Mouse (Mus musculus) liver, embryonic 14.5 days (tissue): ENCODE data around the gene Gpr89. TPM values are rescaled to one million over a fixed set of nuclear protein-coding genes. Genes with fewer than 3 reads are reported as not detected.

Experiments used
- ATAC-seq: fragments of 200-750 bp; cut with Nextera tagmentation; 2 replicates; pipeline ENCODE4 v1.8.0; 2017; ENCODE audit warnings: moderate number of reproducible peaks, mild to moderate bottlenecking, moderate library complexity; ENCODE audit not compliant: insufficient read depth
- DNase-seq, 3 experiments: peaks; one replicate each; pipeline ENCODE4 v3.0.0-alpha.2; 2012 to 2013; ENCODE audit warnings: low read depth in 3 of 3, low spot score in 3 of 3
- H3K27ac ChIP-seq: fragments of 300-500 bp; sonication (generic); 2 replicates; pipeline ENCODE4 v1.5.1; 2014; ENCODE audit warnings: moderate library complexity, mild to moderate bottlenecking, control low read depth, inconsistent platforms
- H3K27me3 ChIP-seq: fragments of 300-500 bp; sonication (generic); 2 replicates; pipeline ENCODE4 v1.6.1; 2014; ENCODE audit warnings: mild to moderate bottlenecking, low read length, moderate library complexity; ENCODE audit not compliant: control insufficient read depth, insufficient read depth
- H3K36me3 ChIP-seq: fragments of 300-500 bp; sonication (generic); replicated peaks from 2 replicates; pipeline ENCODE4 v1.6.1; 2014; ENCODE audit warnings: low read depth; ENCODE audit not compliant: control insufficient read depth, insufficient read depth
- H3K4me1 ChIP-seq, 2 experiments: fragments of 200-500 bp in 1 of 2; fragments of 300-500 bp in 1 of 2; sonication (generic) in 1 of 2; replicated peaks; 2 replicates each; pipeline ENCODE4 v1.6.1; 2012 to 2014; ENCODE audit warnings: antibody characterized with exemption in 1 of 2, inconsistent platforms in 1 of 2, low read length in 1 of 2; ENCODE audit not compliant: control insufficient read depth in 2 of 2, insufficient read depth in 2 of 2
- H3K4me2 ChIP-seq: fragments of 300-500 bp; sonication (generic); 2 replicates; pipeline ENCODE4 v1.6.1; 2014; ENCODE audit warnings: low read depth, mild to moderate bottlenecking, control low read depth, moderate library complexity
- H3K4me3 ChIP-seq, 2 experiments: fragments of 200-500 bp in 1 of 2; fragments of 300-500 bp in 1 of 2; sonication (generic) in 1 of 2; 2 replicates each; pipeline ENCODE4 v1.5.1; 2012 to 2014; ENCODE audit warnings: low read depth in 2 of 2, low read length in 2 of 2, mild to moderate bottlenecking in 2 of 2, control low read depth in 1 of 2, inconsistent platforms in 1 of 2, moderate library complexity in 1 of 2; ENCODE audit not compliant: insufficient read depth in 1 of 2
- H3K9ac ChIP-seq: fragments of 300-500 bp; sonication (generic); replicated peaks from 2 replicates; pipeline ENCODE4 v1.6.1; 2014; ENCODE audit warnings: mild to moderate bottlenecking, control low read depth, moderate library complexity
- H3K9me3 ChIP-seq: fragments of 300-500 bp; sonication (generic); 2 replicates; pipeline ENCODE4 v1.6.1; 2016; ENCODE audit warnings: low read length, mixed read lengths; ENCODE audit not compliant: control insufficient read depth
- CTCF ChIP-seq: IDR thresholded peaks from 2 replicates; pipeline ENCODE4 v1.5.1; 2016; ENCODE audit warnings: antibody characterized with exemption, low read depth, control low read depth
- EP300 ChIP-seq: IDR thresholded peaks from 2 replicates; pipeline ENCODE4 v1.6.1; 2016; ENCODE audit warnings: antibody characterized with exemption, low read depth
- WGBS: fragments of 180-500 bp; shearing (Covaris S2); extraction: QIAGEN DNeasy Blood & Tissue Kit; methylation state at CpG from one replicate; pipeline ENCODE4 v1.1.7; 2014; ENCODE audit not compliant: insufficient replicate concordance; 5-methylcytosine and 5-hydroxymethylcytosine counted together
- polyA plus RNA-seq, 2 experiments: library from polyadenylated mRNA; depleted of rRNA in 1 of 2; stranded (reverse) in 1 of 2; unstranded in 1 of 2; fragments of >200 nt; fragmentation: Nextera tagmentation in 1 of 2; extraction: Ambion mirVana in 1 of 2; gene quantifications; 2 replicates each; pipeline versions ENCODE4 v1.2.1 to v1.2.3; 2012 to 2014

Gene Gpr89
- polyA plus RNA-seq, 2 experiments: 4.9 to 24.7 TPM

DNA sequence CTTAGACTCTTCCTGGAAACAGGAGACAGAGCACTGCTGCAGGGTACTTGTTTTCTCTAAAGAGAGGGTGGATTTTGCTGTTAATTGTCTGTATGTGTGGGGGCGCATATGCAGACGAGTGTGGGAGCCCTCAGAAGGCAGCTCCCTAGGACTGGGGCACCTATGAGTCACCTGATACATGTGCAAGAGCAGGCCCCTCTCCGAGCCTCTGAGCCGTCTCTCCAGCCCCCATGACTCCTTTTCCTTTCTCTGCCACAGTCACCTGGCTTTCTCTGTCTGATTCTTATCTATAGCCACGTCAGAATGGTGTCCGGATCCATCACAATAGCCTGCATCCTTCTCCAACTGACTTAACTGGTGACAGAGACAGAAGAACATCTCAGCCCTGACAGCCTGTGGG, 23.6 kb downstream of the Gpr89 start:
- ATAC-seq (no peak), DNase-seq (no peak)
- peaks cover 5% of the 10 kb centered on the region for H3K36me3 ChIP-seq
- H3K4me3 ChIP-seq: no peak overlapping the region
- no peaks in the 10 kb centered on the region for H3K4me1 ChIP-seq
- 63% methylated on average over 6 of the region's 6 CpGs for WGBS
- no peak overlapping the region for H3K4me2 ChIP-seq
- TF ChIP-seq EP300: no peak
- TF ChIP-seq CTCF: no peak
- no peaks in the 10 kb centered on the region for H3K9me3 ChIP-seq
- H3K27me3 ChIP-seq: no peaks in the 10 kb centered on the region
- no peak overlapping the region for H3K27ac ChIP-seq
- no peak overlapping the region for H3K9ac ChIP-seq

DNA sequence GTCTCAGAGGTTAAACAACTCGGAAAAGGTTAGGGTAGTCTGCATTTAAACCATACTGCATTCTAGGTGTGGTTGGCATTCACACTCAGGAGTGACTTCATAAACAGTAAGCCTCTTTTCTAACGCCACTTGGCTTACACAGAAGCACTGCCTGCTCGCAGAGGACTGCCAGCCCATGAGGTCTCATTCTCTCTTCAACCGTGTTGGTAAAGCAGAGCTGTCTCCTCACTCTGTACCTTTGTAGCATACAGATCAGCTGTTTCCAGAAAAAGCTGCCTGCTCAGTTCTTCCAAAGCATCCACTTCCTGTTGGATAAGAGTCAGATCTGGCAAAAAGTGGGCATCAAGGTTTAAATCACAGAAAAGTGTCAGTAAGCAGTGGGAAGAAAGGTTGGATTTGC, 24.8 kb downstream of the Gpr89 start:
- H3K4me1 ChIP-seq: no peaks in the 10 kb centered on the region
- H3K36me3 ChIP-seq: peaks cover 5% of the 10 kb centered on the region
- WGBS: 72% methylated on average over 4 of the region's 4 CpGs
- no peaks in the 10 kb centered on the region for H3K27me3 ChIP-seq
- TF ChIP-seq CTCF (no peak), EP300 (no peak)
- H3K4me2 ChIP-seq: no peak overlapping the region
- no peak overlapping the region for H3K4me3 ChIP-seq
- DNase-seq: no peak
- ATAC-seq: no peak
- H3K9ac ChIP-seq: no peak overlapping the region
- no peak overlapping the region for H3K27ac ChIP-seq
- no peaks in the 10 kb centered on the region for H3K9me3 ChIP-seq

DNA sequence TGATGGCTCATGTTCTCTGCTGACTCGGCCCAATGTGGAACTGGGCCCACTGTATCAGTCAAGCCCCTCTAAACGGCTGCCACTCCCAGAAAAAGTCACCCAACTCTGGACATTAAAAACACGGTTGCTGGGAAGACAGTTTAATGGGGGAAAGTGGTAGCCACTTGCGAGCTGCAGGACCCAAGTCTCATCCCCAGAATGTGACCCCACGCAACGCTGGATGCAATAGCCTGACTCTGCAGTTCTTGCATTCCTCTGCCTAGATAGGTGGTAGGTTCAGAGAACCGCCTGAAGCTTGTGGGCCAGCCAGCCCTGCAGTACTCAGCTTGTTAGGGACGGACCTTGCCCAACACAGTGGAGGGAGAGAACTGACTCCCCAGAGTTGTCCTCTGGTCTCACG, 25.6 kb downstream of the Gpr89 start:
- Histone ChIP-seq H3K9ac (no peak overlapping the region), H3K4me3 (no peak overlapping the region), H3K27ac (no peak overlapping the region), H3K27me3 (no peaks in the 10 kb centered on the region), H3K36me3 (peaks cover 5% of the 10 kb centered on the region), H3K4me2 (no peak overlapping the region), H3K9me3 (no peaks in the 10 kb centered on the region), H3K4me1 (no peaks in the 10 kb centered on the region)
- WGBS: 82% methylated on average over 9 of the region's 9 CpGs
- TF ChIP-seq EP300 (no peak), CTCF (no peak)
- DNase-seq (no peak), ATAC-seq (no peak)

DNA sequence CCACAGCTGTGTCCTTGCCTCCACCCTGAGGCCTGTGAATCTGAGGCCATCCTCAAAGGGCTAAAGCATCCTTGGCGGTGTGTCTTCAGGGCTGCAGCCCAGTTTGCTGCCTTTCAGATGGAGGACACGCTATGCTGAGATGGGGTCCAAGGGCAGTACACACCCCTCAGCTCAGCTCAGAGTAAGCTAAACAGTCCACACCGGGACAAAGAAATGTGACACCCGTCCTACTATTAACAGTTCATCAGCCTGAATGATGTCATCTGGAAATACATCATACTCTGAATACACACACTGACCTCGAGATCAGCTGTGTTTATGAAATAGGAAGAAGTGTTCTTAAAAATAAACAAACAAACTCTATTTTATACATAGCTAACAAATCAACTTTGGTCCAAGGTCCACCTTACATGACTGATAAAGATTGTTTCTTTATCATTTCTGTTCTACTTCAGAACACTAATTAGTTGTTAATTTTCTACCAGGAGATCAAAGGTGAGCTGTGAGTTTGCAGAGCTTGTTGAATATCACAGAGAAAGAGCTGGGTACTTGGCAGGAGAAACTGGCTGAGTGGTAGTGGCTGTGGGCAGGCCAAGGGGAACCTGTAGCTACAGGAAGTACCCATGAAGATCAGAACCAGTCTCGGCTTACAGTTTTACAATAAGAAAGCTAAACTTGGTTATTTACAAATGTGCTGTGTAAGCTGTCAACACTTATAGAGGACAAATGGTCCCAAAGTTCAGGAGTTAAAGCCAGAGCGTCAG, 30.2 kb downstream of the Gpr89 start:
- H3K27ac ChIP-seq: no peak overlapping the region
- H3K9ac ChIP-seq: no peak overlapping the region
- H3K4me3 ChIP-seq: no peak overlapping the region
- no peak for TF ChIP-seq CTCF
- TF ChIP-seq EP300: no peak
- H3K4me2 ChIP-seq: no peak overlapping the region
- no peaks in the 10 kb centered on the region for H3K4me1 ChIP-seq
- no peak for ATAC-seq
- no peak for DNase-seq
- peaks cover 20% of the 10 kb centered on the region for H3K36me3 ChIP-seq
- no peaks in the 10 kb centered on the region for H3K9me3 ChIP-seq
- 71% methylated on average over 7 of the region's 7 CpGs for WGBS
- H3K27me3 ChIP-seq: no peaks in the 10 kb centered on the region

DNA sequence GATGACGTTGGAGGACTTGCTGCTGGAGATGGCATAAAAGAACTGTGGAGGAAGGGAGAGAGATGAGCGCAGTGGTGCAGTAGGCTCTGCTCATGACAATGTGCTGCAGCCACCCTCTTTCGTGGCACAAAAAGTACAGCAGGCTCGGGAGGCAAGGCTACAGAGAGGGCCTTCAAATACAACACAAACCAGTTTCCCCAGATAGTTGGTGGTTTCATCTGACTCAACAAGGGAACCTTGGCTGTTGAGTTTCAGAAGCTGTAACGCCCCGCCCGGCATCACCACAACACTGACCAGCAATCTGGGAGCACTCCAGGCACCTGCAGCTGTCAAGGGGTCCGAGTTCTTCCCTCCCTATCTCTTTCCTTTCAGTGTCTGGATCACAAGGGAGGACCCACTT, 32.6 kb downstream of the Gpr89 start:
- DNase-seq (no peak), ATAC-seq (no peak)
- H3K9ac ChIP-seq: no peak overlapping the region
- H3K27me3 ChIP-seq: no peaks in the 10 kb centered on the region
- TF ChIP-seq CTCF (no peak), EP300 (no peak)
- peaks cover 22% of the 10 kb centered on the region for H3K36me3 ChIP-seq
- H3K4me2 ChIP-seq: no peak overlapping the region
- H3K27ac ChIP-seq: no peak overlapping the region
- 81% methylated on average over 8 of the region's 8 CpGs for WGBS
- H3K4me3 ChIP-seq: no peak overlapping the region
- H3K9me3 ChIP-seq: no peaks in the 10 kb centered on the region
- no peaks in the 10 kb centered on the region for H3K4me1 ChIP-seq
